Mouse (Mus musculus): ENCODE data around the gene Phkg2.

GRCm38 (mm10) chr7:127626471-127626870 is 53.3 kb downstream of the Phkg2 start:
- TF ChIP-seq POLR2A (IDR thresholded peaks at IDR 0.05; ENCODE audit: borderline replicate concordance, control insufficient read depth, low read depth, low read length) (no peak), CTCF (IDR thresholded peaks at IDR 0.05; ENCODE audit: control insufficient read depth, insufficient read depth, low read length) (no peak)

Measured in bone marrow, adult 2 months (tissue).